Mouse (Mus musculus): ENCODE data around the gene Heatr3. TPM values are rescaled to one million over a fixed set of nuclear protein-coding genes. Genes with fewer than 3 reads are reported as not detected.

Gene Heatr3
- polyA plus RNA-seq, 1 experiment from 2014 or later: 41.8 TPM

DNA sequence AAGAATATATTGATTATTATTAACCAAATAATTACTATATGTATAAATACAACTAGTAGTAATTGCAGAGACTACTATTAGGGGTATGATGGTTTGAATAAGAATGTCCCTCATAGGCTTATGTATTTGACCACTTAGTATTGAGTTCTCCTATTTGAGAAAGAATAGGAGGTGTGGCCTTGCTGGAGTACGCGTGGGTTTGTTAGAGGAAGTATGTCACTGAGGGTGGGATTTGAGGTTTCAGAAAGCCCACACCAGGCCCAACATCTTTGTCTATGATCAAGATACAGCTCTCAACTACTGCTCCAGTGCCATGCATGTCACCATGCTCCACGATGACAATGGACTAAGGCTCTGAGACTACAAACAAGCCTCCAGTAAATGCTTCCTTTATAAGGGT, 1.6 kb downstream of the Heatr3 start:
- WGBS: 92% methylated on average over 3 of the region's 3 CpGs

DNA sequence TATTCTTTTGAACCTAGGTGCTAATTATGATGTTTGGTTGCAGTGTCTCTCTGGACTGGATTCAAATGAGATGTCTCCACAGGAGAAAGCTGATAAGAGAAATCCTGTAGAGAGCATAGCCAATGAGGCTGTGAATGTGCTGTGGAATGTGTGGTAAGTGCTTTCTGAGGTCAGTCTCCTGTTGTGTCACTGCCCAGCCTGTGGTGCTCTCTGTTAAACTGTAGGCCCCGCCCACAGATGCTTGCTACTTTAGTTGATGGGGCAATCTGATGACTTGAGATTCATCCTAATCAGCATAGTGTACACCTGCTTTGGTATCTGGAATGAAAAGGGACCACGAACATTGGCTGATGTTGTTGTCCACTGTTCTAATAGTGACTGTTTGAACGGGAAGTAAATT, 4.0 kb downstream of the Heatr3 start:
- no peak overlapping the region for H3K4me3 ChIP-seq
- H3K9ac ChIP-seq: no peak overlapping the region
- no peak overlapping the region for H3K27ac ChIP-seq (replicated peaks)
- H3K36me3 ChIP-seq: peaks cover 49% of the 10 kb centered on the region
- no peak for ATAC-seq (ENCODE audit: low FRiP score, low read depth)
- H3K9me3 ChIP-seq: no peaks in the 10 kb centered on the region
- peaks cover 18% of the 10 kb centered on the region for H3K4me1 ChIP-seq (replicated peaks)
- WGBS: 90% methylated on average over 3 of the region's 3 CpGs
- no peak overlapping the region for H3K4me2 ChIP-seq
- no peaks in the 10 kb centered on the region for H3K27me3 ChIP-seq

More for the DNA sequence above, 1.6 kb downstream of the Heatr3 start:
- Histone ChIP-seq H3K4me3 (no peak overlapping the region), H3K4me1 (replicated peaks) (peaks cover 18% of the 10 kb centered on the region), H3K9ac (no peak overlapping the region), H3K4me2 (0 out of 2 replicates have a peak overlapping the region, but pooled peaks have one; percentile 9), H3K9me3 (no peaks in the 10 kb centered on the region), H3K27ac (replicated peaks) (no peak overlapping the region), H3K27me3 (no peaks in the 10 kb centered on the region), H3K36me3 (peaks cover 50% of the 10 kb centered on the region)
- ATAC-seq (ENCODE audit: low FRiP score, low read depth): no peak

- no peak overlapping the region for H3K4me3 ChIP-seq
- H3K36me3 ChIP-seq: peaks cover 69% of the 10 kb centered on the region
- no peak for ATAC-seq (ENCODE audit: low FRiP score, low read depth)
- H3K4me2 ChIP-seq: no peak overlapping the region
- H3K27me3 ChIP-seq: no peaks in the 10 kb centered on the region
- peaks cover 12% of the 10 kb centered on the region for H3K4me1 ChIP-seq (replicated peaks)
- no peak overlapping the region for H3K27ac ChIP-seq (replicated peaks)
- 90% methylated on average over 5 of the region's 5 CpGs for WGBS
- H3K9me3 ChIP-seq: no peaks in the 10 kb centered on the region
- H3K9ac ChIP-seq: no peak overlapping the region
Observed at GRCm38 (mm10) chr8:88144041-88144440, 6.4 kb downstream of the Heatr3 start.

- Histone ChIP-seq H3K4me2 (no peak overlapping the region), H3K9me3 (no peaks in the 10 kb centered on the region), H3K4me3 (no peak overlapping the region), H3K36me3 (peaks cover 71% of the 10 kb centered on the region), H3K4me1 (replicated peaks) (no peaks in the 10 kb centered on the region), H3K27me3 (no peaks in the 10 kb centered on the region), H3K9ac (no peak overlapping the region), H3K27ac (replicated peaks) (no peak overlapping the region)
- no peak for ATAC-seq (ENCODE audit: low FRiP score, low read depth)
- 96% methylated on average over 6 of the region's 6 CpGs for WGBS
Observed at GRCm38 (mm10) chr8:88150910-88151371, 13.3 kb downstream of the Heatr3 start.

DNA sequence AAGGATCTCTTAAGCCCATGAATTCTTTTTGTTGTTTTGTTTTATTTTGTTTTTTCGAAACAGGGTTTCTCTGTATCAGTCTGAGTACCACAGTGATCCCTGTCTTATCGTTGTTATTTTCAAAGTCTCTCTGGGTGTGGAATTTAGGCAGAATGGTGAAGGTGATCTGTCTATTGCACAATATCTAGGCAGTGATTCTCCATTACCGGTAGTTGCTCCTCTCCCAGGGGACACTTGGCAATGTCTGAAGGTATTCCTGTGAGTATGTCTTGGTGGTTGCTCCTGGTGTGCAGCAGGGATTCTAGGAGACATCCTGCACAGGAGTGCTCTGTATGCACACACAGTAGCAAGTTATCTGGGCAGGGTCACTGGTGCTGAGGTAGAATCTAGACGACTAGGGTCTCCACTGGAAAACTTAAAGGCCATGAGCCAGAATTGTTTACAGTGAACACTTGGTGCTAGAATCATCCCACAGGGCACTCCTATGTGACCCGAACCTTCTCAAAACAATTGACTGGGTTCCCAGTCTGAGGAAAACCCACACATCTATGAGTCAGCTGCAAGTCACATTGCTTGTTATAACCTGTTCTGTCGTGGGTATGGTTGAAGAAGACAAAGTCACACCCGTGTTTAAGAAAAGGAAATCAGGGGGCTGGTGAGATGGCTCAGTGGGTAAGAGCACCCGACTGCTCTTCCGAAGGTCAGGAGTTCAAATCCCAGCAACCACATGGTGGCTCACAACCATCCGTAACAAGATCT, 22.8 kb downstream of the Heatr3 start:
- Histone ChIP-seq H3K27ac (replicated peaks) (no peak overlapping the region), H3K4me1 (replicated peaks) (no peaks in the 10 kb centered on the region), H3K4me3 (no peak overlapping the region), H3K9me3 (no peaks in the 10 kb centered on the region), H3K4me2 (no peak overlapping the region), H3K36me3 (peaks cover 72% of the 10 kb centered on the region), H3K9ac (no peak overlapping the region), H3K27me3 (no peaks in the 10 kb centered on the region)
- no peak for ATAC-seq (ENCODE audit: low FRiP score, low read depth)
- WGBS: 95% methylated on average over 10 of the region's 10 CpGs

DNA sequence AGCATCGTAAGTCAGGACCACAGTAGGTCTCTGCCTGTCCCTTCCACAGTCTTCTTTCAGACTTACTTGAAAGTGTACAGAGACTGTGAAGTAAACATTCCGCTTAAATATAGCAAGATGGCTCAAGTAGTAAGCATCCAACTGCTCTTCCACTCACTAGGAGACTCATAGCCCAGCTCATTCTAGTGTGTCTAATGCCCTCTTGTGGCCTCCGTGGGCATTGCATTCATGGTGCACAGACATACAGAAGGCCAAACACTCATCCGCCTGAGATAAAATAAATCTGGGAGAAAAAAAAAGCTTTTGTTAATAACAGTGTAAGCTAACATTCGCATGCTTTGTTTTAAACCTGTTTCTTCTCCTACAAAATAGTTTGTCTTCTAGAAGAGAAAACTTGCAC, 23.8 kb downstream of the Heatr3 start:
- Histone ChIP-seq H3K9ac (no peak overlapping the region), H3K4me3 (no peak overlapping the region), H3K27ac (replicated peaks) (no peak overlapping the region), H3K36me3 (peaks cover 72% of the 10 kb centered on the region), H3K9me3 (no peaks in the 10 kb centered on the region), H3K4me2 (no peak overlapping the region), H3K27me3 (no peaks in the 10 kb centered on the region), H3K4me1 (replicated peaks) (no peaks in the 10 kb centered on the region)
- 72% methylated on average over 5 of the region's 5 CpGs for WGBS
- no peak for ATAC-seq (ENCODE audit: low FRiP score, low read depth)

DNA sequence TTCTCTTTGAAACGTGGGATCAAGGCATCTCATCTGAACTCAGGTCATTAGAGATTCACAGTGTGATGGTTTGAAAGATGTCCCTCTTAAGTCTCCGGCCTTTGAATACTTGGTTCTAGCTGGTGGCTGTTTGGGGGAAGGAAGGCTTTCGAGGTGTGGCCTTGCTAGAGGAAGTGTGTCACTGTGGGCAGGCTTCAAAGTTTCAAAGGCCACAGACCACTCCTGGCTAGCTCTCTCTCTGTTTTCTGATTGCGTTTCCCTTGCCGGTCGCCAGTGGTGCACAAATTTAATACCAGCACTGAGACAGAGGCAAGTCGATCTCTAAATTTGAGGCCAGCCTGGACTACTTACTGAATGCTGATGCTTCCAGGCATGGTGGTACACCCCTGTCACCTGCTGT, 37.6 kb downstream of the Heatr3 start:
- H3K9me3 ChIP-seq: no peaks in the 10 kb centered on the region
- no peak overlapping the region for H3K4me3 ChIP-seq
- no peak overlapping the region for H3K27ac ChIP-seq (replicated peaks)
- WGBS: 93% methylated on average over 7 of the region's 7 CpGs
- H3K36me3 ChIP-seq: peaks cover 13% of the 10 kb centered on the region
- no peak for ATAC-seq (ENCODE audit: low FRiP score, low read depth)
- H3K27me3 ChIP-seq: no peaks in the 10 kb centered on the region
- no peaks in the 10 kb centered on the region for H3K4me1 ChIP-seq (replicated peaks)
- H3K9ac ChIP-seq: no peak overlapping the region
- no peak overlapping the region for H3K4me2 ChIP-seq

GRCm38 (mm10) chr8:88177291-88177690, 39.6 kb downstream of the Heatr3 start:
- no peak for ATAC-seq (ENCODE audit: low FRiP score, low read depth)
- H3K27ac ChIP-seq (replicated peaks): no peak overlapping the region
- 93% methylated on average over 8 of the region's 8 CpGs for WGBS

DNA sequence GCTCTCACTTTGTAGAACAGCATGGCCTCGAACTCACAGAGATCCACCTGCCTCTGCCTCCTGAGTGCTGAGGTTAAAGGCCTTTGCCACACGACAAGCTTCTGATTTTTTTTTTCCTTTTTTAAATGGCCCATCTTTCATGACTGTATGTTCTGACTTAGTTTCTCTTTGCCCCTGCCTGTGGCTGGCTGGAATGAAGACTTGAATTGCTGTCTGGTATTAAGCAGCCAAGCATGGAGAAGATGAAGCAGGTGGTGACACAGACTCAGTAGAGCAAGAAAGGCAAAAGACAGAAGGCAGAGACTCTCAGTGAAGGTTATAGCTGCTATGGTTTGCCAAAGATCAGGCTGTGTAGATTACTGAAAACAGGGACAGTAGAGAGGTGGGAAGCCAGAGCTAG, 45.5 kb downstream of the Heatr3 start:
- no peak for ATAC-seq (ENCODE audit: low FRiP score, low read depth)
- H3K4me3 ChIP-seq: no peak overlapping the region
- no peaks in the 10 kb centered on the region for H3K9me3 ChIP-seq
- no peak overlapping the region for H3K27ac ChIP-seq (replicated peaks)
- WGBS: 90% methylated on average over 2 of the region's 2 CpGs
- H3K27me3 ChIP-seq: no peaks in the 10 kb centered on the region
- H3K36me3 ChIP-seq: no peaks in the 10 kb centered on the region; the same call in 1 of the 2 replicates
- no peaks in the 10 kb centered on the region for H3K4me1 ChIP-seq (replicated peaks)
- no peak overlapping the region for H3K4me2 ChIP-seq
- no peak overlapping the region for H3K9ac ChIP-seq

More at GRCm38 (mm10) chr8:88177291-88177690, 39.6 kb downstream of the Heatr3 start:
- no peaks in the 10 kb centered on the region for H3K4me1 ChIP-seq (replicated peaks)
- H3K9me3 ChIP-seq: no peaks in the 10 kb centered on the region
- no peak overlapping the region for H3K4me2 ChIP-seq
- no peak overlapping the region for H3K4me3 ChIP-seq
- H3K36me3 ChIP-seq: no peaks in the 10 kb centered on the region; the same call in 1 of the 2 replicates
- H3K27me3 ChIP-seq: no peaks in the 10 kb centered on the region
- no peak overlapping the region for H3K9ac ChIP-seq

GRCm38 (mm10) chr8:88184914-88185313, 47.3 kb downstream of the Heatr3 start:
- no peak overlapping the region for H3K4me2 ChIP-seq
- H3K27ac ChIP-seq (replicated peaks): no peak overlapping the region
- ATAC-seq (ENCODE audit: low FRiP score, low read depth): no peak
- H3K9me3 ChIP-seq: no peaks in the 10 kb centered on the region
- H3K4me3 ChIP-seq: no peak overlapping the region
- no peaks in the 10 kb centered on the region for H3K4me1 ChIP-seq (replicated peaks)
- H3K27me3 ChIP-seq: no peaks in the 10 kb centered on the region
- H3K9ac ChIP-seq: no peak overlapping the region
- no peaks in the 10 kb centered on the region for H3K36me3 ChIP-seq
- WGBS: 76% methylated on average over 1 of the region's 1 CpGs

GRCm38 (mm10) chr8:88185716-88186115, 48.1 kb downstream of the Heatr3 start:
- no peak overlapping the region for H3K27ac ChIP-seq (replicated peaks)
- H3K36me3 ChIP-seq: no peaks in the 10 kb centered on the region
- WGBS: 83% methylated on average over 6 of the region's 6 CpGs
- no peak overlapping the region for H3K4me3 ChIP-seq
- no peaks in the 10 kb centered on the region for H3K27me3 ChIP-seq
- H3K9ac ChIP-seq: no peak overlapping the region
- H3K4me2 ChIP-seq: no peak overlapping the region
- H3K9me3 ChIP-seq: no peaks in the 10 kb centered on the region
- H3K4me1 ChIP-seq (replicated peaks): no peaks in the 10 kb centered on the region
- ATAC-seq (ENCODE audit: low FRiP score, low read depth): no peak

- Histone ChIP-seq H3K27ac (replicated peaks) (no peak overlapping the region), H3K4me1 (replicated peaks) (peaks cover 28% of the 10 kb centered on the region), H3K9me3 (no peaks in the 10 kb centered on the region), H3K36me3 (no peaks in the 10 kb centered on the region), H3K9ac (no peak overlapping the region), H3K27me3 (no peaks in the 10 kb centered on the region), H3K4me2 (no peak overlapping the region), H3K4me3 (no peak overlapping the region)
- no peak for ATAC-seq (ENCODE audit: low FRiP score, low read depth)
- WGBS: 61% methylated on average over 3 of the region's 3 CpGs
Observed at GRCm38 (mm10) chr8:88197328-88197727, 59.7 kb downstream of the Heatr3 start.

GRCm38 (mm10) chr8:88198551-88198944, 60.9 kb downstream of the Heatr3 start:
- peak overlapping the region; percentile 79 for H3K9ac ChIP-seq

More at GRCm38 (mm10) chr8:88198551-88198944, 60.9 kb downstream of the Heatr3 start:
- Histone ChIP-seq H3K4me2 (peak overlapping the region; percentile 81), H3K4me3 (peak overlapping the region; percentile 95), H3K27me3 (no peaks in the 10 kb centered on the region), H3K9me3 (no peaks in the 10 kb centered on the region), H3K4me1 (replicated peaks) (peaks cover 40% of the 10 kb centered on the region), H3K36me3 (no peaks in the 10 kb centered on the region), H3K27ac (replicated peaks) (peak overlapping the region; percentile 100)
- no peak for ATAC-seq (ENCODE audit: low FRiP score, low read depth)
- WGBS: 0% methylated on average over 10 of the region's 10 CpGs

Measured in hindbrain, embryonic 15.5 days (tissue).